Mouse (Mus musculus) heart, adult 2 months (tissue): ENCODE data around the gene Sort1. TPM values are rescaled to one million over a fixed set of nuclear protein-coding genes. Genes with fewer than 3 reads are reported as not detected.
"Not testable (repeated sequence)": the region's sequence is repeated elsewhere in the genome, so short reads cannot be mapped to it uniquely, and the experiment has no call there.

Source experiments
- DNase-seq, 2 experiments: peaks; one replicate each; pipeline ENCODE4 v3.0.0; 2021
- H3K27ac ChIP-seq: fragments of 200-600 bp; 2 replicates; pipeline ENCODE4 v1.8.1; 2022
- H3K27me3 ChIP-seq: fragments of 200-500 bp; 2 replicates; pipeline ENCODE4 v1.6.1; 2012; ENCODE audit warnings: mild to moderate bottlenecking, low read length, inconsistent platforms, mixed read lengths; ENCODE audit not compliant: control insufficient read depth, insufficient read depth
- H3K36me3 ChIP-seq: fragments of 200-500 bp; 2 replicates; pipeline ENCODE4 v1.6.1; 2012; ENCODE audit warnings: low read length, inconsistent platforms; ENCODE audit not compliant: control insufficient read depth, insufficient read depth
- H3K4me1 ChIP-seq: fragments of 200-500 bp; 2 replicates; pipeline ENCODE4 v1.6.1; 2011; ENCODE audit warnings: low read length; ENCODE audit not compliant: control insufficient read depth, insufficient read depth
- H3K4me3 ChIP-seq: fragments of 200-600 bp; 2 replicates; pipeline ENCODE4 v1.8.1; 2022
- H3K79me2 ChIP-seq: fragments of 200-500 bp; replicated peaks from 2 replicates; pipeline ENCODE4 v1.6.1; 2012; ENCODE audit warnings: mild to moderate bottlenecking, inconsistent platforms, low read length, moderate library complexity, mixed read lengths; ENCODE audit not compliant: control insufficient read depth, insufficient read depth
- H3K9ac ChIP-seq: fragments of 200-500 bp; 2 replicates; pipeline ENCODE4 v1.6.1; 2012; ENCODE audit warnings: low read depth, mild to moderate bottlenecking, control low read depth, inconsistent platforms, low read length, mixed read lengths
- CTCF ChIP-seq: fragments of 200-600 bp; IDR thresholded peaks from 2 replicates; pipeline ENCODE4 v1.8.1; 2022; ENCODE audit warnings: antibody characterized with exemption, mild to moderate bottlenecking, moderate library complexity
- EP300 ChIP-seq: fragments of 200-500 bp; IDR thresholded peaks from 2 replicates; pipeline ENCODE4 v1.6.1; 2011; ENCODE audit warnings: low read depth, low read length, control low read depth; ENCODE audit not compliant: insufficient read depth
- POLR2A ChIP-seq: fragments of 200-500 bp; IDR thresholded peaks from 2 replicates; pipeline ENCODE4 v1.6.1; 2011; ENCODE audit warnings: mild to moderate bottlenecking, low read depth, low read length, control low read depth; ENCODE audit not compliant: insufficient read depth
- WGBS: fragments of 180-500 bp; shearing (Covaris S2); methylation state at CpG from one replicate; pipeline ENCODE4 v1.1.7; 2018; 5-methylcytosine and 5-hydroxymethylcytosine counted together
- intact Hi-C: fragments of 180-260 bp; cut with DNase I; formaldehyde crosslinking; loops from one replicate; pipeline ENCODE4 v1.15.1; 2025
- long read RNA-seq: library from polyadenylated mRNA; stranded (forward); transcript quantifications from one replicate; pipeline ENCODE4 v2.0.0, GENCODE M21; 2021
- polyA plus RNA-seq: library from polyadenylated mRNA; depleted of rRNA; stranded (reverse); fragments of >200 nt; gene quantifications from 2 replicates; pipeline ENCODE4 v1.2.3, GENCODE M21; 2012; rRNA removed
- total RNA-seq, 2 experiments: library from RNA; stranded (reverse); gene quantifications; 2 replicates each; pipeline ENCODE4 v1.2.3; 2021

Sort1 gene
- total RNA-seq (10 to 100 TPM; 17.4 to 19.2 TPM), polyA plus RNA-seq (33.7 and 51.9 TPM in 2 replicates)
- long read RNA-seq, full-length matches to known transcripts: 3 of 7 reads
- long read RNA-seq, partial matches to known transcripts: 0 of 7 reads
- long read RNA-seq, other reads (novel, unspliced or antisense): 4 of 7 reads

DNA sequence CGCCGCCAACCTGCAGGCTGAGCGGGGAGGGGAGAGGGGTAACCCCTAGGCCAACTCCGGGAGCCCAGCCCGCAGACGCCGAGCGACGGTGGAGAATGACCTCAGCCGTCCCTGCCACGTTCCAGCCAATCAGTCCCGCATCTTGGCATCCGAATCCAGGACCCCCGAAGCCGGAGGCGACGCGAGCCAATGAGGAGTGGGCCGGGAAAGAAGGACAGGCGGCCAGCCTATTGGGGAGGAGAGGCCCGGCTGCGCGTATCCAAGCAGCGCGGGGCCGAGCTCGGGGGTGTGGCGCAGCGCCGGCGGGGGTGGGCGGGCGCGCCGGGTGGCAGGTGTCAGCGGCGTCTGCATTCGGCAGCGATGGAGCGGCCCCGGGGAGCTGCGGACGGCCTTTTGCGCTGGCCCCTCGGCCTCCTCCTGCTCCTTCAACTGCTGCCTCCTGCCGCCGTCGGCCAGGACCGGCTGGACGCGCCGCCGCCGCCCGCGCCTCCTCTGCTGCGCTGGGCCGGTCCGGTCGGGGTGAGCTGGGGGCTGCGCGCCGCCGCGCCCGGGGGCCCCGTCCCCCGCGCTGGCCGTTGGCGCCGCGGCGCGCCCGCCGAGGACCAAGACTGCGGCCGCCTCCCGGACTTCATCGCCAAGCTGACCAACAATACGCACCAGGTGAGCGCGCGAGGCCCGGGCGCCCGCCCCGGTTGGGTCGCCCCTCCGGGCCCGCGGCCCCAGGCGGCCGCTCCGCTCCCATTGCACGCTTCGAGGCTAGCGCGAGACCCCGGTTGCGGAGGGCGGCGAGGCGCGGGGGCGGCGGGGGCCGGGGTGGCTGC, at the start of gene Sort1:
TSS of gene Sort1 (plus strand) at position 302 of the 821 bp plus-strand sequence.
- intact Hi-C loops: loop anchor here (2.0 kb wide), 1 partner anchor 25 kb away; no protein-coding TSS in a partner anchor
- Histone ChIP-seq H3K27me3 (no peaks in the 10 kb centered on the region), H3K4me1 (peaks cover 2% of the 10 kb centered on the region; the same call in 1 of the 2 replicates), H3K79me2 (no peaks in the 10 kb centered on the region), H3K36me3 (no peaks in the 10 kb centered on the region), H3K9ac (peak within 1 kb of the TSS; percentile 75), H3K27ac (peak within 1 kb of the TSS; percentile 61), H3K4me3 (peak within 1 kb of the TSS; percentile 74)
- peak; percentile 83 to 87 for DNase-seq
- under 1% methylated on average over 109 of the region's 109 CpGs for WGBS
- TF ChIP-seq POLR2A: no peak
- TF ChIP-seq CTCF: no peak
- no peak for TF ChIP-seq EP300

DNA sequence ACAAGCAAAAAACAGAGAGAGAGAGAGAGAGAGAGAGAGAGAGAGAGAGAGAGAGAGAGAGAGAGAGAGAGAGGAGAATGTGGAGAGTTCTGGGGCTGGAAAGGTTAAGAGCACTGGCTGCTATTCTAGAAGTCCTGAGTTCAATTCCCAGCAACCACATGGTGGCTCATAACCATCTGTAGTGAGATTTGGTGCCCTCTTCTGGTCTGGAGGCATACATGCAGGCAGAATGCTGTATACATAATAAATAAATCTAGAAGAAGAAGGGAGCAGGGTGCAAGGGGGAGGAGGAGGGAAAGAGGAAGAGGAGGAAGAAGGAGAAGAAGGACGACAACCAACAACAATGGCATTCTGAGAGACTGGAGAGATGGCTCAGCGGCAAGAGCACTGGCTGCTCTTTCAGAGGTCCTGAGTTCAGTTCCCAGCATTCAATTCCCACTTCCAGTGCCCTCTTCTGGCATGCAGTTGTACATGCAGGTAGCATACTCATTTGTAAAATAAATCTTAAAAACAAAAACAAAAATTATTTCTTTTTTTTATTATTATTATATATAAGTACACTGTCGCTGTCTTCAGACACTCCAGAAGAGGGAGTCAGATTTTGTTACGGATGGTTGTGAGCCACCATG, 46.3 kb upstream of the Sort1 start:
- TF ChIP-seq CTCF: peak; percentile 18; the same call in 1 of the 2 replicates
- not testable (repeated sequence) for H3K27me3 ChIP-seq, DNase-seq, H3K79me2 ChIP-seq, H3K4me3 ChIP-seq, H3K27ac ChIP-seq, H3K9ac ChIP-seq, H3K36me3 ChIP-seq, H3K4me1 ChIP-seq
- WGBS: 78% methylated on average over 4 of the region's 4 CpGs
- intact Hi-C loops: loop anchor here (2.0 kb wide), 1 partner anchor 73 kb away; no protein-coding TSS in a partner anchor

- no peak for TF ChIP-seq CTCF
- WGBS: 74% methylated on average over 3 of the region's 3 CpGs
- Histone ChIP-seq H3K4me3 (no peak overlapping the region), H3K79me2 (no peaks in the 10 kb centered on the region), H3K27me3 (no peaks in the 10 kb centered on the region), H3K36me3 (no peaks in the 10 kb centered on the region), H3K27ac (no peak overlapping the region), H3K4me1 (no peaks in the 10 kb centered on the region), H3K9ac (no peak overlapping the region)
- intact Hi-C loops: no loop called here
- no peak for DNase-seq
Measured at GRCm38 (mm10) chr3:108241243-108241839, 42.5 kb upstream of the Sort1 start.

GRCm38 (mm10) chr3:108246857-108247256, 37.0 kb upstream of the Sort1 start:
- Histone ChIP-seq H3K36me3 (no peaks in the 10 kb centered on the region), H3K79me2 (no peaks in the 10 kb centered on the region), H3K27me3 (no peaks in the 10 kb centered on the region), H3K4me1 (no peaks in the 10 kb centered on the region), H3K9ac (no peak overlapping the region), H3K27ac (no peak overlapping the region), H3K4me3 (no peak overlapping the region)
- 68% methylated on average over 2 of the region's 2 CpGs for WGBS
- intact Hi-C loops: no loop called here
- TF ChIP-seq CTCF (no peak), POLR2A (no peak)
- no peak for DNase-seq

DNA sequence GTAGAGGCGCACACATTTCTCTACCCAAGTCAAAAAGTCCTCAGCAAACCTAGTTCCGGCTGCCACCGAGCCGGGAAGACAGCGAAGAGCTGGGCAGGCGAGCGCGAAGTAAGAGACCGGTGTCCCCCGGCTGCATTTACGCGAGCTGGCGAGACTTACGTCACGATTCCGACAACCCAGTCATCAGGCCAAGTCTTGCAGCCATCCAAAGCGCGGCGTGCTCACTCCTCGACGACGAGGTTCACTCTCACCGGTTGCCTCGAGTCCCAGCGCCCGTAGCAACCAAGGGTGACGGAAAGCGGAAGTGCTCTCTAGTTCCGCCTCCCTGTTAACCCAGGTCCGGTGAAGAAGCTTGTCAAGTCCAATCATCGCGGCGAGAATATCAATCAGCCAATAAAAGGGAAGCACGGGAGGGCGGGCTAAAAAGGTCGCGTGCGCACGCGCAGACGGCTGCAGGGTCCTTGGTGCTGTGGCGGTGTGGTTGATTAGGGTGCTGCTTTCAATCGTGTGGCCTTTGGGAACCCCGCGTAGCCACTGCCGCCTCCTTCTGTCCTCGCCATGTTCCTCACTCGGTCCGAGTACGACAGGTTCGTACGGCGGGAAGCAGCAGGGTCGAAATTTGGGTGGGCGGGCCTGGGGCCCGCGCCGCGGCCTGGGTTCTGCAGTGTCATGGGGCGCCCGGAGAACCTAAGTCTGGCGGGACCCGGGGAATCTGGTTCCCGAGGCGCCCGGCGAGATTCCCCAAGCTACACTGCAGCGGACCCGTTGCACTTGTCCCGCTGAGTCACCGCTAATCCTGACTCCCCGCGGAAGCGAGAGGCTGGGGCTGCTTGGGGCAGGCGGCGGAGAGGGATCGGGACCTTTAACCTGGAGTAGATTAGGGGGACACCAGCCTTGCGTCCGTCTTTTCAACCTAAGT, 26.9 kb upstream of the Sort1 start, which contains the start of gene Psma5:
TSS of gene Psma5 (plus strand) at position 208 of the 919 bp plus-strand sequence.
- Histone ChIP-seq H3K4me3 (peak within 1 kb of the TSS; percentile 68), H3K79me2 (peaks cover 3% of the 10 kb centered on the region; the same call in 1 of the 2 replicates), H3K27ac (peak within 1 kb of the TSS; percentile 67), H3K4me1 (peaks cover 2% of the 10 kb centered on the region), H3K9ac (peak within 1 kb of the TSS; percentile 79), H3K36me3 (peaks cover 5% of the 10 kb centered on the region), H3K27me3 (no peaks in the 10 kb centered on the region)
- no peak for TF ChIP-seq CTCF
- TF ChIP-seq POLR2A: peak; percentile 70
- no peak for TF ChIP-seq EP300
- WGBS: under 1% methylated on average over 79 of the region's 79 CpGs
- DNase-seq: peak; percentile 89 to 95
- intact Hi-C loops: loop anchor here (5.0 kb wide), 1 partner anchor 45 kb away; the partner anchor contains the start of gene Atxn7l2
